Mouse (Mus musculus) embryonic facial prominence, embryonic 14.5 days (tissue): Measurements from ENCODE around the gene Sgcd. TPM values are rescaled to one million over a fixed set of nuclear protein-coding genes. Genes with fewer than 3 reads are reported as not detected.

Experiments used
- ATAC-seq: fragments of 200-750 bp; cut with Nextera tagmentation; 2 replicates; pipeline ENCODE4 v1.8.0; 2017; ENCODE audit warnings: low read depth, moderate number of reproducible peaks, moderate TSS enrichment
- DNase-seq: peaks from one replicate; pipeline ENCODE4 v3.0.0-alpha.2; 2015; ENCODE audit warnings: low spot score
- H3K27ac ChIP-seq: fragments of 300-500 bp; sonication (generic); replicated peaks from 2 replicates; pipeline ENCODE4 v1.5.1; 2014; ENCODE audit warnings: low read depth, mild to moderate bottlenecking, low read length, moderate library complexity
- H3K27me3 ChIP-seq: fragments of 300-500 bp; sonication (generic); replicated peaks from 2 replicates; pipeline ENCODE4 v1.6.1; 2014; ENCODE audit warnings: low read length; ENCODE audit not compliant: control insufficient read depth, insufficient read depth
- H3K36me3 ChIP-seq: fragments of 300-500 bp; sonication (generic); 2 replicates; pipeline ENCODE4 v1.6.1; 2014; ENCODE audit warnings: low read length, mixed read lengths; ENCODE audit not compliant: control insufficient read depth, insufficient read depth
- H3K4me1 ChIP-seq: fragments of 300-500 bp; sonication (generic); 2 replicates; pipeline ENCODE4 v1.6.1; 2014; ENCODE audit warnings: antibody characterized with exemption, low read length; ENCODE audit not compliant: control insufficient read depth, insufficient read depth
- H3K4me2 ChIP-seq: fragments of 300-500 bp; sonication (generic); 2 replicates; pipeline ENCODE4 v1.6.1; 2014; ENCODE audit warnings: low read depth, mild to moderate bottlenecking, low read length, moderate library complexity, mixed read lengths
- H3K4me3 ChIP-seq: fragments of 300-500 bp; sonication (generic); 2 replicates; pipeline ENCODE4 v1.5.1; 2014; ENCODE audit warnings: low read depth, mild to moderate bottlenecking, low read length
- H3K9ac ChIP-seq: fragments of 300-500 bp; sonication (generic); 2 replicates; pipeline ENCODE4 v1.6.1; 2014; ENCODE audit warnings: low read depth, mild to moderate bottlenecking, low read length, moderate library complexity, mixed read lengths
- H3K9me3 ChIP-seq: fragments of 300-500 bp; sonication (generic); 2 replicates; pipeline ENCODE4 v1.6.1; 2016; ENCODE audit warnings: low read length; ENCODE audit not compliant: control insufficient read depth
- WGBS: fragments of 180-500 bp; shearing (Covaris S2); extraction: QIAGEN DNeasy Blood & Tissue Kit; methylation state at CpG from one replicate; pipeline ENCODE4 v1.1.7; 2014; 5-methylcytosine and 5-hydroxymethylcytosine counted together
- polyA plus RNA-seq: library from polyadenylated mRNA; unstranded; fragments of >200 nt; fragmentation: Nextera tagmentation; extraction: Ambion mirVana; gene quantifications from 2 replicates; pipeline ENCODE4 v1.2.1, GENCODE M21; 2014

Gene Sgcd
- polyA plus RNA-seq, 1 experiment from 2014 or later = 12.0 TPM

DNA sequence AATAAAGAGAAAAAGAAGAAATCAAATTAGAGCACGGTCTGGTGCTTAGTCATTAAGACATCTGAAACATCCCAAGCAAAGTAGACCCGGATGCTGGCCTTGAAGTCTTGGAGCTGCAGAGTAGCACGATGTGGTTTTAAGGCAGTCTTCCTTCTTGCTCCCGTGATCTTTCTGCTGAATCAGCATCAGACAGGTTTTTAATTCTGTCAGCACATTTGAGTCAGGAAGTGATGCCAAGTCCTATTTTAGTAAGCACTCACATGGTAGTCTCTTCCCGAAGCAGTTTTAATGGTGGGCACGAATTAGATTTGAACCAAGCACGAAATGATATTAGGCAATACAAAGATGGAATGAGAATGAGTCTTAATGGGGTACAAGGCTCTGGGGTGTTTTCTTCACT is 789.7 kb downstream of the Sgcd start:
- 81% methylated on average over 7 of the region's 7 CpGs for WGBS
- H3K27ac ChIP-seq = no peak overlapping the region
- no peak for DNase-seq

DNA sequence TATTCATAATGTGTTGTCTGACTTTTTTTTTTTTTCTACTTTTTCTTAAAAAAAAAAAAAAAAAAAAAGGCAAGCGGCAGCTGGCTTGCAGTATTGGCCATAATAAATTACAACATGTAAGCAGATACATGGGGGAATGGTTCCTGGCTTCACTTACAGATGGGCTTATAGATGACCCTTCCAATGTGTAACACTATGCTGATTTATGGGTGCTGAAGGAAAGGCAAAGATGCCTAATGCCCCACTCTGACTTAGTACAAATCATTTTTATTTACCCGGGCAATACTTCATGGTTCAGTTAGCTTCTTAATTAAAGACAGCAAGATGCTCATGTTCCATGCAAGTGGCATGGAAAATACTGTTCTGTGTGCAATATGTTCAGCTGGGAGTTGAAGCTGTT is 800.2 kb downstream of the Sgcd start:
- Histone ChIP-seq H3K36me3 (no peaks in the 10 kb centered on the region), H3K9me3 (no peaks in the 10 kb centered on the region), H3K27ac (no peak overlapping the region), H3K27me3 (no peaks in the 10 kb centered on the region), H3K4me3 (no peak overlapping the region), H3K4me2 (no peak overlapping the region), H3K9ac (no peak overlapping the region), H3K4me1 (no peaks in the 10 kb centered on the region)
- DNase-seq = peak; percentile 4
- WGBS = 47% methylated on average over 2 of the region's 2 CpGs
- ATAC-seq = no peak

More for the DNA sequence above, 789.7 kb downstream of the Sgcd start:
- Histone ChIP-seq H3K4me3 (no peak overlapping the region), H3K4me1 (no peaks in the 10 kb centered on the region), H3K36me3 (no peaks in the 10 kb centered on the region), H3K9ac (no peak overlapping the region), H3K4me2 (no peak overlapping the region), H3K27me3 (no peaks in the 10 kb centered on the region), H3K9me3 (no peaks in the 10 kb centered on the region)
- ATAC-seq = no peak

DNA sequence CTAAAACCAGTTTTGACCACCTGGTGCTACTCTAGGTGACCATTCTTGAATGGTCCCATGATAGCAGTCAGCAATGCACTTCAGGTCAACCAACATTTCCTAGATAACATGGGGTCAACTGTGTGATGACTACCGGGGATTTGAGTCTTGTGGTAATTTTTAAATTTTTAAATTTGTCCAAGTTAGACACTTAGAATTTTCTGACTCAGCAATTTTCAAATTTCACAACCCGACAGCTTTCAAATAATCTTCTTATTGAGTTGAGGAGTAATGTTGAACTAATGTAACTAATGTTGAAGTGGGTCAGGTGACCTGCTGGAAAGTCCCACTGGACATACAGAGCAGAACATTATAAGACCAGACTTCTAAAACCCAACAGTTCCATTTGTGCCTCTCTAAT is 813.8 kb downstream of the Sgcd start:
- no peak overlapping the region for H3K27ac ChIP-seq
- WGBS = 92% methylated on average over 2 of the region's 2 CpGs
- H3K9ac ChIP-seq = no peak overlapping the region
- H3K9me3 ChIP-seq = no peaks in the 10 kb centered on the region
- H3K27me3 ChIP-seq = no peaks in the 10 kb centered on the region
- DNase-seq (no peak), ATAC-seq (no peak)
- no peaks in the 10 kb centered on the region for H3K36me3 ChIP-seq
- H3K4me3 ChIP-seq = no peak overlapping the region
- no peak overlapping the region for H3K4me2 ChIP-seq
- H3K4me1 ChIP-seq = no peaks in the 10 kb centered on the region

DNA sequence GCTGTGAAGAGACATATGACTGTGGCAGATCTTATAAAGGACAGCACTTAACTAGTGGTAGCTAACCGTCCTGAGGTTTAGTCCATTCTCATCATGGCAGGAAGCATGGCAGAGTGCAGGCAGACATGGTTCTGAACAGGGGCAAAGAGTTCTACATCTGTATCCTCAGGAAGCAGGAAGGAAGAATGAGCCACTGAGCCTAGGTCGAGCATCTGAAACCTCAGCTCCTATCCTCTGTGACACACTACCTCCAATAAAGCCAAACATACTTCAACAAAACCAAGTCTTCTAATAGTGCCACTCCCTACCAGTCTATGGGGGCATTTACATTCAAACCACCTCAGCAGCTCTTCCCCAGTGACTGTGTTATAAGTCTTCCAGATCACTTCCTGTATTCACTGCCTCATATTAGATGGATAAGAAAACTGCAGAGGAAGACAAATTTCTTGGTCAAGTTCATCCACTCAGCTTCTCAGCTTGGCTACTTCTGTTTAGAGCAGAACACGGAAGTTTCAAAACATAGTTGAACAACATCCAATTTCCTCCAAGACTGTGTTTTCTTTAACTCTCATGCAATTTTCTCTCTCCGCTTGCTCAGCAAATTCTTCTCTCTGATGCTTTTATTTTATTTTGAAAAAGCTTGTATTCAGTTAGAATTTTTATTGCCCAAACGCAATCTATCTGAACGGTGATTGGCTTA is 817.7 kb downstream of the Sgcd start:
- Histone ChIP-seq H3K4me2 (no peak overlapping the region), H3K27ac (no peak overlapping the region), H3K36me3 (no peaks in the 10 kb centered on the region), H3K4me1 (no peaks in the 10 kb centered on the region), H3K9ac (no peak overlapping the region), H3K27me3 (no peaks in the 10 kb centered on the region), H3K4me3 (no peak overlapping the region), H3K9me3 (no peaks in the 10 kb centered on the region)
- DNase-seq (peak; percentile 48), ATAC-seq (no peak)
- 69% methylated on average over 6 of the region's 6 CpGs for WGBS

DNA sequence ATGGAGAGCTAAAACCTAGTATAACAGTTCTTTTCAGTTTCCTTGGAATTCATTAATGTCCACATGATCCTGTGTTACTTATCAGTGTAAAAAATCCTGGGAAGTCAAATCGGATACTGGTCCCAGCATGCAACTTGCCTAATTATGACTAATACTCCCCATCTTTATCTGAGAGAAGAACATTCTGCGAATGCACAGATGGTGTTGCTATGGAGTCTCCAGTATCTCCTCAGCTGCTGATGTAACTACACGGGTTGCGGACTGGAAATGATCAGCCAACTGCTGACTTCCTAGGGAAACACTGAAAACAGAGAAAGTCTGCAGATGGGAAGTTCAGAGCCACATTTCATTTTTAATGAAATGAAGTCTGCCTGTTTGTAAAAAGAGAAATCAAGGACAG is 821.4 kb downstream of the Sgcd start:
- Histone ChIP-seq H3K27ac (no peak overlapping the region), H3K27me3 (no peaks in the 10 kb centered on the region), H3K9ac (no peak overlapping the region), H3K36me3 (no peaks in the 10 kb centered on the region), H3K4me1 (no peaks in the 10 kb centered on the region), H3K4me3 (no peak overlapping the region), H3K9me3 (no peaks in the 10 kb centered on the region), H3K4me2 (no peak overlapping the region)
- no peak for DNase-seq
- no peak for ATAC-seq
- 82% methylated on average over 4 of the region's 4 CpGs for WGBS

DNA sequence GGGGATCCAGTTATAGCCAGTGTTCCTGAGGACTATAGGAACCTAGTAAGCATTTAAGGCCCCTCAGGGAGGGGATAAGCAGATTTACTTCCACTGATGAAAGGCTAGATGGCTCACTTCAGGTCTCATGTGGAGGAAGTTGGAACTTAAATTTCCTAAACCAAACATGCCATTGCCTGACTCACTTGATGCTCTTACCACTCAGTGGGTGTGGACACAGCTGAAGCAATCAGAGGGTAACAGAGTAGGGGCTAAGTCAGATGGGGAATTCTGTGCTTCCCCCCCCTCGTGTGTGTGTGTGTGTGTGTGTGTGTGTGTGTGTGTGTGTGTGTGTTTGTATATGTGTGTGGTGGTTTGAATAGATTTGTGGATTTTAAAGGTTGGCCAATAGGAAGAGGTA is 830.7 kb downstream of the Sgcd start:
- Histone ChIP-seq H3K9ac (no peak overlapping the region), H3K27me3 (no peaks in the 10 kb centered on the region), H3K4me1 (no peaks in the 10 kb centered on the region), H3K27ac (no peak overlapping the region), H3K4me3 (no peak overlapping the region), H3K4me2 (no peak overlapping the region), H3K36me3 (no peaks in the 10 kb centered on the region), H3K9me3 (no peaks in the 10 kb centered on the region)
- ATAC-seq (no peak), DNase-seq (no peak)
- WGBS = 67% methylated on average over 1 of the region's 1 CpGs

DNA sequence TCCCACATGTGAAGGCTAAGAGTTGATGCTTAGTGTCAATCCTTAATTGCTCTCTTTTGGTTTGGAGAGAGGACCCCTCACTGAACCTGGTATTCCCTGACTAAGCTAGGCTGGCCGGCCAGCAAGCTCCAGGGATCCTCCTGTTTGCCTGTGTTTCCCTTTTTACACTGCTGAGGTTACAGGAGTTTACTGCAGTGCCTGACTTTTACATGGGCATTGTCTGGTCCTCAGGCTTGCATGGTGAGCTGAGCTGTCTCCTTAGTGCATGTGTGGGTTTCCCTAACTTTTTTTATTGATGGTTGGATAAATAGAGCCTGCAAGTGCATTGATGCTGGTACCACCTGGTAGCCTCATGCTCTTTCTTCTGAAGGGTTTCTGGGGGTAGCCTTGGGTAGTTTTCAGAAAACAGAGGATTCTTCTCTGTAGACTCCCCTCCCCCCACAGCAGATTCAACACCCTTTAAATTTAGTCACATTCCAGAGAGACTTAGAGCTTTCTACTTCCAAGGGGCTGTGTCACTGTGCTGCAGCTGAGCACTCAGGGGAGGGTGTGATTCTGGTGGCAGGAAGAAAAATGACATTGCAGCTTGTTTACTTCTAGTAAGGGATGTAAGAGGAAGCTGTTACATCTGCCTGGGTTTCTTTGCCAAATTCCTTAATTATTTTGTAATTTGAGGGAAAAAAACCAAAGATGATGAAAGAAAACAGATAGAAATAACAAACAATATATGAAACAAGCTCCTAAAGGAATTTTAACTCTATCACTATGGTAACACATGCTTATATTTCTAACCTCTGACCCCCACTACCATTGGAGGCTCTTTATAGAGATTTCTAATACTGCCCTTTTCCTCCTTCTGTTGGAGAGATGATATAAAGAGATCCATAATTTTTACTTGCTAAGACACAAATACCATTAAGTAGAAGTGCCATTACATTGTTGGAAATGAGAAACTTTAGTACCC is 831.8 kb downstream of the Sgcd start:
- 45% methylated on average over 1 of the region's 1 CpGs for WGBS
- Histone ChIP-seq H3K4me1 (no peaks in the 10 kb centered on the region), H3K36me3 (no peaks in the 10 kb centered on the region), H3K9me3 (no peaks in the 10 kb centered on the region), H3K27ac (no peak overlapping the region), H3K27me3 (no peaks in the 10 kb centered on the region), H3K4me2 (no peak overlapping the region), H3K4me3 (no peak overlapping the region), H3K9ac (no peak overlapping the region)
- no peak for DNase-seq
- ATAC-seq = no peak

DNA sequence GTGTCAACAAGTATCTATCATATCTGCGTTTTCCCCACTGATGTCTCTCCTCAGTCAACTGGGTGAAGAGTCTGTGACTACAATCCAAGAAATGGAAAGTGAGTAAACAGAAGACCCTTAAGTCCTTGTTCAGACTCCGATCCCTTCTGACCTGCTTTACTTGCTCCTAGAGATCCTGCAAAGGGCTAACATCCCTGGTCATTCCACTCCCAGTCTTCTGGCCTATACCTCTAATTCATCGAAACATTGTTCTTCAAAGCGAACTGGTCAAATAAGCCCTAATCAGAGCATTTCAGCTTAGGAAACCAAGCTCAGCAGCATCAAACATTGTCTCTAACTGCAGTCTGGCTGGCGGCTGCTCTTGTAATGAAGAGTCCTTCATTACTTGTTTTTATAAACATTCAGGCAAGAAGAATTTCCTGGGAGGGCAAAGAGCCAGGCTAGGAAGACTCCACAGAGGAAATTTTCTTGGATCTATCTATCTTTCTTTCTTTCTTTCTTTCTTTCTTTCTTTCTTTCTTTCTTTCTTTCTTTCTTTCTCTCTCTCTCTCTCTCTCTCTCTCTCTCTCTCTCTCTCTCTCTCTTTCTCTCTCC is 833.8 kb downstream of the Sgcd start:
- Histone ChIP-seq H3K4me3 (no peak overlapping the region), H3K9me3 (no peaks in the 10 kb centered on the region), H3K36me3 (no peaks in the 10 kb centered on the region), H3K27me3 (no peaks in the 10 kb centered on the region), H3K4me1 (no peaks in the 10 kb centered on the region), H3K4me2 (no peak overlapping the region), H3K27ac (no peak overlapping the region), H3K9ac (no peak overlapping the region)
- ATAC-seq = no peak
- 84% methylated on average over 5 of the region's 5 CpGs for whole genome bisulfite sequencing
- DNase-seq = peak; percentile 51
